Mouse (Mus musculus) stomach, embryonic 14.5 days (tissue): ENCODE data around the gene Dbr1. TPM values are rescaled to one million over a fixed set of nuclear protein-coding genes. Genes with fewer than 3 reads are reported as not detected.

Source experiments
- ATAC-seq: fragments of 200-750 bp; cut with Nextera tagmentation; 2 replicates; pipeline ENCODE4 v1.8.0; 2017; ENCODE audit warnings: low read depth, moderate TSS enrichment; ENCODE audit not compliant: insufficient number of reproducible peaks, insufficient read depth, low FRiP score
- H3K27ac ChIP-seq: fragments of 300-500 bp; sonication (generic); 2 replicates; pipeline ENCODE4 v1.5.1; 2014; ENCODE audit warnings: mild to moderate bottlenecking, low read length, moderate library complexity, mixed read lengths
- H3K27me3 ChIP-seq: fragments of 300-500 bp; sonication (generic); 2 replicates; pipeline ENCODE4 v1.6.1; 2014; ENCODE audit warnings: low read length, control low read depth, mixed read lengths; ENCODE audit not compliant: control insufficient read depth, insufficient read depth
- H3K36me3 ChIP-seq: fragments of 300-500 bp; sonication (generic); 2 replicates; pipeline ENCODE4 v1.6.1; 2014; ENCODE audit warnings: mild to moderate bottlenecking, control low read depth, low read length, moderate library complexity, mixed read lengths; ENCODE audit not compliant: control insufficient read depth, insufficient read depth
- H3K4me1 ChIP-seq: fragments of 300-500 bp; sonication (generic); 2 replicates; pipeline ENCODE4 v1.6.1; 2014; ENCODE audit warnings: low read length, control low read depth, mixed read lengths; ENCODE audit not compliant: control insufficient read depth, insufficient read depth
- H3K4me2 ChIP-seq: fragments of 300-500 bp; sonication (generic); replicated peaks from 2 replicates; pipeline ENCODE4 v1.6.1; 2014; ENCODE audit warnings: low read depth, low read length, control low read depth
- H3K4me3 ChIP-seq: fragments of 300-500 bp; sonication (generic); 2 replicates; pipeline ENCODE4 v1.5.1; 2014; ENCODE audit warnings: low read depth, low read length, control low read depth
- H3K9ac ChIP-seq: fragments of 300-500 bp; sonication (generic); replicated peaks from 2 replicates; pipeline ENCODE4 v1.6.1; 2014; ENCODE audit warnings: low read depth, mild to moderate bottlenecking, control low read depth, low read length, moderate library complexity, mixed read lengths
- H3K9me3 ChIP-seq: fragments of 300-500 bp; sonication (generic); 2 replicates; pipeline ENCODE4 v1.6.1; 2016; ENCODE audit warnings: low read depth, low read length, control low read depth; ENCODE audit not compliant: control insufficient read depth
- WGBS: fragments of 180-500 bp; shearing (Covaris S2); extraction: QIAGEN DNeasy Blood & Tissue Kit; methylation state at CpG from one replicate; pipeline ENCODE4 v1.1.7; 2014; 5-methylcytosine and 5-hydroxymethylcytosine counted together
- polyA plus RNA-seq: library from polyadenylated mRNA; unstranded; fragments of >200 nt; fragmentation: Nextera tagmentation; extraction: Ambion mirVana; gene quantifications from 2 replicates; pipeline ENCODE4 v1.2.1, GENCODE M21; 2014

Dbr1 gene
- polyA plus RNA-seq, result 24.5 and 26.1 TPM in 2 replicates

- Histone ChIP-seq H3K27ac (peak within 1 kb of the TSS; percentile 81; the same call in 1 of the 2 replicates), H3K4me2 (peak within 1 kb of the TSS; percentile 45), H3K4me1 (peaks cover 4% of the 10 kb centered on the region; the same call in 1 of the 2 replicates), H3K36me3 (peaks cover 5% of the 10 kb centered on the region), H3K9me3 (no peaks in the 10 kb centered on the region), H3K27me3 (no peaks in the 10 kb centered on the region), H3K9ac (peak within 1 kb of the TSS; percentile 88), H3K4me3 (peak within 1 kb of the TSS; percentile 87)
- WGBS, result under 1% methylated on average over 57 of the region's 57 CpGs
- ATAC-seq, result peak; percentile 92
Observed at GRCm38 (mm10) chr9:99575677-99576480, at the start of gene Dbr1. TSS of gene Dbr1 (plus strand) at chr9:99575799.

- Histone ChIP-seq H3K9ac (no peak overlapping the region), H3K4me1 (no peaks in the 10 kb centered on the region), H3K27ac (no peak overlapping the region), H3K36me3 (peaks cover 41% of the 10 kb centered on the region), H3K4me2 (no peak overlapping the region), H3K27me3 (no peaks in the 10 kb centered on the region), H3K9me3 (no peaks in the 10 kb centered on the region), H3K4me3 (no peak overlapping the region)
- WGBS, result 91% methylated on average over 1 of the region's 1 CpGs
- no peak for ATAC-seq
Observed at GRCm38 (mm10) chr9:99531865-99532264, 43.7 kb upstream of the Dbr1 start.

- H3K27me3 ChIP-seq, result no peaks in the 10 kb centered on the region
- no peaks in the 10 kb centered on the region for H3K4me1 ChIP-seq
- WGBS, result 92% methylated on average over 1 of the region's 1 CpGs
- no peaks in the 10 kb centered on the region for H3K36me3 ChIP-seq
- ATAC-seq, result no peak
- H3K4me3 ChIP-seq, result no peak overlapping the region
- H3K4me2 ChIP-seq, result no peak overlapping the region
- H3K27ac ChIP-seq, result no peak overlapping the region
- H3K9ac ChIP-seq, result no peak overlapping the region
- no peaks in the 10 kb centered on the region for H3K9me3 ChIP-seq
Observed at GRCm38 (mm10) chr9:99546259-99546658, 29.3 kb upstream of the Dbr1 start.

- Histone ChIP-seq H3K36me3 (no peaks in the 10 kb centered on the region), H3K4me3 (no peak overlapping the region), H3K27me3 (no peaks in the 10 kb centered on the region), H3K27ac (no peak overlapping the region), H3K9me3 (no peaks in the 10 kb centered on the region), H3K9ac (no peak overlapping the region), H3K4me1 (no peaks in the 10 kb centered on the region), H3K4me2 (no peak overlapping the region)
- WGBS, result 62% methylated on average over 2 of the region's 2 CpGs
- ATAC-seq, result no peak
Observed at GRCm38 (mm10) chr9:99552068-99552467, 23.5 kb upstream of the Dbr1 start.

GRCm38 (mm10) chr9:99553049-99553448 is 22.6 kb upstream of the Dbr1 start:
- no peaks in the 10 kb centered on the region for H3K27me3 ChIP-seq
- H3K36me3 ChIP-seq, result no peaks in the 10 kb centered on the region
- H3K9me3 ChIP-seq, result no peaks in the 10 kb centered on the region
- H3K9ac ChIP-seq, result no peak overlapping the region
- no peak for ATAC-seq
- WGBS, result 85% methylated on average over 2 of the region's 2 CpGs
- H3K4me1 ChIP-seq, result no peaks in the 10 kb centered on the region
- no peak overlapping the region for H3K27ac ChIP-seq
- H3K4me3 ChIP-seq, result no peak overlapping the region
- no peak overlapping the region for H3K4me2 ChIP-seq

- no peak overlapping the region for H3K4me3 ChIP-seq
Observed at GRCm38 (mm10) chr9:99554052-99554451, 21.5 kb upstream of the Dbr1 start.

GRCm38 (mm10) chr9:99555253-99555652 is 20.3 kb upstream of the Dbr1 start:
- Histone ChIP-seq H3K4me3 (no peak overlapping the region), H3K4me2 (no peak overlapping the region), H3K27me3 (no peaks in the 10 kb centered on the region), H3K27ac (no peak overlapping the region), H3K36me3 (no peaks in the 10 kb centered on the region), H3K9me3 (no peaks in the 10 kb centered on the region), H3K4me1 (no peaks in the 10 kb centered on the region), H3K9ac (no peak overlapping the region)
- 75% methylated on average over 3 of the region's 3 CpGs for WGBS
- ATAC-seq, result no peak

More at GRCm38 (mm10) chr9:99554052-99554451, 21.5 kb upstream of the Dbr1 start:
- no peak overlapping the region for H3K27ac ChIP-seq
- H3K9ac ChIP-seq, result no peak overlapping the region
- H3K27me3 ChIP-seq, result no peaks in the 10 kb centered on the region
- no peaks in the 10 kb centered on the region for H3K4me1 ChIP-seq
- no peak for ATAC-seq
- no peaks in the 10 kb centered on the region for H3K9me3 ChIP-seq
- no peak overlapping the region for H3K4me2 ChIP-seq
- H3K36me3 ChIP-seq, result no peaks in the 10 kb centered on the region

GRCm38 (mm10) chr9:99557580-99558300 is 17.9 kb upstream of the Dbr1 start:
- Histone ChIP-seq H3K27ac (no peak overlapping the region), H3K4me1 (no peaks in the 10 kb centered on the region), H3K4me2 (no peak overlapping the region), H3K27me3 (no peaks in the 10 kb centered on the region), H3K9me3 (no peaks in the 10 kb centered on the region), H3K36me3 (no peaks in the 10 kb centered on the region), H3K4me3 (no peak overlapping the region), H3K9ac (no peak overlapping the region)
- 86% methylated on average over 8 of the region's 8 CpGs for WGBS
- no peak for ATAC-seq
